Mouse (Mus musculus) adrenal gland, postnatal 4 days (tissue): ENCODE results near the gene Edem2. TPM values are rescaled to one million over a fixed set of nuclear protein-coding genes. Genes with fewer than 3 reads are reported as not detected.

ENCODE experiments used
- DNase-seq, 2 experiments: peaks; one replicate each; pipeline ENCODE4 v3.0.0; 2021 to 2022; ENCODE audit warnings: low spot score in 2 of 2, mixed read lengths in 2 of 2
- total RNA-seq, 2 experiments: library from RNA; stranded (reverse); gene quantifications; 2 replicates each; pipeline ENCODE4 v1.2.3; 2021

Edem2 gene
- total RNA-seq, 2 experiments from 2014 or later = 42.0 to 43.8 TPM

DNA sequence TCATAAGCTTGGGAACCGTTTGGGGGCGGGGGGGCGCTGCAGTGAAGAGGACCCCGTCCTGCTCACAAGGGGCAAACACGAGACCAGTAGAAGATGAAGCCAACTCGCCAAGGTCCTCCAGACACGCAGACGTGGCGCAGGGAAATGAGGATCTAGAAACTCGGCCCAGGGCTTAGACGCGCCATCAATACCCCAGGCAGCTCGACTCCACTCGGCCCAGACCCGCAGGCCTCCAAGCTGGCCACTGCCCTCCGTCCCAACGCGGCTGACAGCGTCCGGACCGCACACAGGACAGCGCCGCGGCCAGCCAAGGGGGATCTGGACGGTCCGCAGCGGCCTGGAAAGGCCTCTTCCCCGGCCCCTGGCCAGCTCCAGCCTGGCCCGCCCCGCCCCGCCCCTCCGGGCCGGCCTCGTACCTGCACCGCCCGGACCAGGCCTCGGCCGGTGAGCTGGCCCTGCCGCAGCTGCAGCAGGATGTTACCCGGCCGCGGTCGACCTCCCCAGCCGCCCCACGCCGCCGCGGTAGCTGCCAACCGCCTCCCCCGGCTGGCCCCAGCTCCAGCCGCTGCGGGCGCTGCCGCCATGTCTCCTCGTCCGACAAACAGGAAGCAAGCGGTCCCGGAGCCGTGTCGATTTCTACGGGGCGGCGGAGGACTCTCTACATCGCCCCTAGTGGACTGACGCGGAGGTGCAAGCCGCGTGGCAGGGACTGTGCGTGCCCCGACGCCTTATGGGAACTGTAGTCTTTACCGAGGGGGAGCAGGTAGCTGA, 37.4 kb downstream of the Edem2 start, which contains the start of gene Trpc4ap:
Trpc4ap (minus strand) TSS at position 662 of the 771 bp plus-strand sequence.
- DNase-seq = peak; percentile 97

- no peak for DNase-seq
These were observed 37.9 kb downstream of the Edem2 start for GRCm38 (mm10) chr2:155691336-155691722.

DNA sequence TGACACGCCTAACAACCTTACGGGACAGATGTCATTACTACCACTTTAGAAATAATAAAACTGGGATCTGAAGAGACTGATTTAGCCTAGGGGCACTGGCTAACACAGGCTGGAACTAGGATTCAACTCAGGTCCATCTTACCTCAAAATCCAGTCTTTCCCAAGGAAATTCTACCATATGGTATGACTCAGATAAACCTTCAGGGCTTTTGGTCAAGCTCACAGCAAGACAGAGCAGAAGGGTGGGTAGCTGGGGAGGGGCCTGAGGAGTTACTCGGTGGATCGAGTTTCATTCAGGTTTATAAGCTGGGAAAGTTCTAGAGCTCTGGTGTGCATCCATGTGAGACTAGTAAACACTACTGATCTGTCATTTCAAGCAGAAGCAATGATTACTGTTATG, 40.1 kb downstream of the Edem2 start:
- no peak for DNase-seq

GRCm38 (mm10) chr2:155687746-155688145, 41.5 kb downstream of the Edem2 start:
- DNase-seq = no peak

DNA sequence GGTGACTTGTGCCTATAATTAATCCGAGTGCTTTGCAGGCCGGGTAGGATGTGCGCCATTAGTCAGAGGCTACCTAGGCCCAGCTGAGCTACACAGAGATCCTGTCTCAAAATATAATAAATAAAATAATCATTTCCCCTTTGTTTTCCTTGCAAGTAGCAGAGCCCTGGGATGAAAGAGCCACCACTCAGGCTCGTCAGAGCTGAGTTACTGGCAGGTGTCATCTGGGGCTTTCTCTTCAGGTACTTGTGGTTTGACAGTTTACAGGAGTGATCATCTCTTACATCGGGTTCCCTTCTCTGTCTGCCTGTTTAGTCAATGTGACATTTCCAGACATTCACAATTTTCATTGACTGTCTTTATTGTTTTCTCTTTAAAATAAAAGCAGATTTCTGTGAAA, 42.7 kb downstream of the Edem2 start:
- no peak for DNase-seq

DNA sequence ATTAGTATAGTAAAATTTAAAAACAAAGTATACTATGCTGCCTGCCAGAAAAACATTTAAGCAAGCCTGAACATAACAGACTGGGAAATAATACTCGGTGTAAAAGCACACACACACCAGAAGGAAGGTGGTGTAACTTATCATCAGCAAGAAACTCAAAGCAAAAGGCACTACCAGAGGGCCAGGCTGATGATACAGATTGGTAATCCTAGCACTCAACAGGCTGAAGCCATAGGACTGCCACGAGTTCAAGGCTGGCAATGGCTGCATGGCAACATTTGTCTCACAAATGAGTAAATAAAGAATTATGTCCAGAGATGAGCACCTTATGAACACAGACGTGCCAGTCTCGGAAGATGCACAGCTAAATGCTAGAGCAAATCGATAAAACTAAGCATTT, 45.5 kb downstream of the Edem2 start:
- no peak for DNase-seq

DNA sequence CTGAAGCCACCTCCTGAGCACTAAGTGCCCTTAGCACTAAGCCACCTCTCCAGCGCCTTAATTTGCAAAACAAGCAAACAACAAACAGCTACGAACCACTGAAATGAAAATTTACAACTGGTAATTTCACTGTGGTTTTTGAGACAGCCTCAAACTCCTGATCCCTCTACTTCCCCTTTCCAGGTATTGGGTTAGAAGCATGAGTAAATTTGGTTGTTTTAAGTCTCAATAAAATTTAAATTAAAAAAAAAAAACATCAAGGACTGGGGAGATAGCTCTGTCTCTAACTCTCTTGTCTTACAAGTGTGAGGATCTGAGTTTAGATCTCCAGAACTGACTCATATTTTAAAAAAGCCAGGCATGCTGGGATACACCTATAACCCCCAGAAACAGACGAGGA, 46.1 kb downstream of the Edem2 start:
- DNase-seq = no peak

DNA sequence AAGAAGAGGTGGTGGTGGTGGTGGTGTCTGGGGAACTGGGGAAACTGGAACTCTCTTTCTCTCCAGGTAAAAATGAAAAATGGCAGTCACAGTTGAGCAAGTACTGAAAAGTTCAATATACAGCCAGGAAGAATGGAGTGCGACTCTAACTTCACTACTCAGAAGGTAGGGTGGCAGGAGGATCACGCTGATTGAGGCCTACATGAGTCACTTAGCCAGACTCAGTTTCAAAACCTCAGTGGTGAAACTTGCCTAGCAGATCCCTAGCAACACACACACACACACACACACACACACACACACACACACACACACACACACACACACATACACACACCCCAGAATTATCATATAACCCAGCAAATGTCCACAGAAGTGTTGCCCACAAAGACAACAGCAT, 47.4 kb downstream of the Edem2 start:
- no peak for DNase-seq

DNA sequence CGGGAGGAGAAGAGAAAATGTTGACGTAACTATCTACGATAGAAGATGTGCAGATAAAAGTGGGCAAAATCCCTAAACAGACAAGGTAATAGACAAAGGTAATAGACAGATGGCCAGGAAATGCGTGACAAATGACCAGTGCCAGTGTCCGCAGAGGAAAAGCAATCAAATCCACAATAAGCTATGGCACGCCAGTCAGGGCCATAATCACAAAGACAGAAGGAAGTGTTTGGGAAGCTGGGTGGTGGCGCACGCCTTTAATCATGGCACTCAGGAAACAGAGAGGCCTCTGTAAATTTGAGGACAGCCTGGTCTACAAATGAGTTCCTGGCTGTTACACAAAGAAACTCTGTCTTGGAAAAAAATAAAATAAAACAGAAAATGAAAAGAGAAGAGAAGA, 48.1 kb downstream of the Edem2 start:
- DNase-seq = no peak

- no peak for DNase-seq
These were observed 48.7 kb downstream of the Edem2 start for GRCm38 (mm10) chr2:155680591-155680990.

- DNase-seq = no peak
These were observed 49.6 kb downstream of the Edem2 start for GRCm38 (mm10) chr2:155679586-155680110.

DNA sequence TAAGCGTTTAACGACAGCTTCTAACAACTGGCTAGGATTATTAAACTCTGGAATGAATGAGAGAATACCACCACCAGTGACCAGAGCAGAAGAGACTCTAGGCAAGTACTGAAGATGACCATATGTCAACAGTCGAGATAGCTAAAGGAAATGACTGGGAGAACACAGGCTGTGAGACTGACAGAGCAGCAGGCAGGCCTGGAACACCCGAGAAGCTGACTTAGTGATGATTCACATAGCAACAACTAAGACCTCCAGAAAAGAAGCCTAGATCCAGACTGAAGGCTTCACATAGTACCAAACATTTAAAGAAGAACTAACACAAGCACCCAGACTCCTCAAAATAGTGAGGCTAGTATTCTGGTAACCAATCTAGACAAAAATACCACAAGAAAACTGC, 54.2 kb downstream of the Edem2 start:
- no peak for DNase-seq

DNA sequence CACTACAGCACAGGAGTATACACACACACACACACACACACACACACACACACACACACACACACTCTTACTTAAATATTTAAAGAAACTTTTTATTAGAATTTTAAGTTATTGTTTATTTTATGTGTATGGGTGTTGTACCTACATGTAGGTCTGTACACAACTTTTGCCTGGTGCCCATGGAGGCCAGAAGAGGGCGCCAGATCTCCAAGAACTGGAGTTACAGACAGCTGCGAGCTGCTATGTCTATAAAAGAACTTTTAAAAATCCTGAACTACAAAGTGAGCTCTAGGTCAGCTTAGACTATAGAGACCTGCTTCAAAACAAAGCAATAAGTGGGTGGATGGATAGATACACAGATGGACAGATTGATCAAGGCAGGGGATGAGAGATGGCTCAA, 55.7 kb downstream of the Edem2 start:
- DNase-seq = peak in 1 of 2 experiments; percentile 28

DNA sequence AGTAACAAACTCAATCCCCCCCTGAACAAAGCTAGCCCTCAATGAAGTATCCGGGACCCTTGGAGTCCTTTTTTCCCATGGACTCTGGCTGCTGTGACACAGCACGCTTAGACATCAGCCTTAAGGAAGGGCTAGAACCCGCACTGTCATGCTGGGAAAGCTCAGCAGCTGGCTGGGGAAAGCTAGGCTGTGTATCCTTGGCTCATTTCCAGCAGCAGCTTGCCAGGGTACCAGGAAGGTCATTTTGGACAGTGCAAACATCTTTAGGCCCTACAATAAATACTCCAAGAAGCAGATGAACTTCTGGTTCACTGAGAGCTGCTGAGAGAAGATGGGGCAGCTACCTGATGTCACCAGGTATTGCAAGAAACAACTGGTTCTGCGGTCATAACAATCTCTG, 58.0 kb downstream of the Edem2 start:
- DNase-seq = no peak

- DNase-seq = no peak
These were observed 60.8 kb downstream of the Edem2 start for GRCm38 (mm10) chr2:155668461-155668860.

GRCm38 (mm10) chr2:155667881-155668280, 61.4 kb downstream of the Edem2 start:
- no peak for DNase-seq

GRCm38 (mm10) chr2:155663910-155664460, 65.3 kb downstream of the Edem2 start:
- DNase-seq = no peak

DNA sequence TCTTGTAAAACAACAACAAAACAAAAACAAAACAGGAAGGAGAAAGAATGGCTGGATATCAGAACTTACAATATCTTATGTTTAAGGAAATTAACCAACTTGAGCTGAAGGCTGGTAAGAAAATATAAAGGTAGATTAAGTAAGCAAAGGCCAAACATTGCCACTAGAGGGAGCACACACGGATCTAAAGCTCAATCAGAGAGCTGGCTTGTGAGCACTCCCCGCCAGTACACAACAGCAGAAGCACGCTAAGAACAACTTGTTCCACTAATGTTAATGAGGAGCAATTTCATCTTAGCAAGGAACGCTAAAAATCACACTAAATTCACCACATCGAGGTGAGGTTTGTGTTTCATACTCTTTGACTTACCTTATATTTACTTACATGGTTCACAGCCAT, 66.2 kb downstream of the Edem2 start:
- DNase-seq = no peak

- DNase-seq = no peak
These were observed 66.9 kb downstream of the Edem2 start for GRCm38 (mm10) chr2:155662390-155662789.

- no peak for DNase-seq
These were observed 73.4 kb downstream of the Edem2 start for GRCm38 (mm10) chr2:155655759-155656372.

DNA sequence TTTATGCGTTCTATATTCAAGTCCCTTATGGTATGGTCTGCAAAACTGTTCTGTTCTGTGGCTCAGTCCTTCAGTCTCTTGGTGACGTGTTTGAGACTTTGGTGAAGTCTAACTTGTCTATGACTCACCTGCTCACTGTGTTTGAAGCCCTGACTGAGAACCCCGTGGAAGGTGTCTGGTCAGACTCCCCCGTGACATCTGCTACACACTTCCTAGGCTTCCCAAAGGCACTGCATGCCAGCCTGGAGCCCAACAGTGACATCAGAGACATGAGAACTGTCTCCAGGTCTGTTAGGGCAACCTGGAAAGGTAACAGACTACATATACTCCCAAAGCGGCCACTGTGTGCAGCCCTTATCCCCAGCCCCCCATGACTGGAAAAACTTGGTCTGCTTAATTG, 76.7 kb downstream of the Edem2 start:
- DNase-seq = no peak
